ENCODE assay signal across 11 mouse cellular contexts in the genomic region with DNA sequence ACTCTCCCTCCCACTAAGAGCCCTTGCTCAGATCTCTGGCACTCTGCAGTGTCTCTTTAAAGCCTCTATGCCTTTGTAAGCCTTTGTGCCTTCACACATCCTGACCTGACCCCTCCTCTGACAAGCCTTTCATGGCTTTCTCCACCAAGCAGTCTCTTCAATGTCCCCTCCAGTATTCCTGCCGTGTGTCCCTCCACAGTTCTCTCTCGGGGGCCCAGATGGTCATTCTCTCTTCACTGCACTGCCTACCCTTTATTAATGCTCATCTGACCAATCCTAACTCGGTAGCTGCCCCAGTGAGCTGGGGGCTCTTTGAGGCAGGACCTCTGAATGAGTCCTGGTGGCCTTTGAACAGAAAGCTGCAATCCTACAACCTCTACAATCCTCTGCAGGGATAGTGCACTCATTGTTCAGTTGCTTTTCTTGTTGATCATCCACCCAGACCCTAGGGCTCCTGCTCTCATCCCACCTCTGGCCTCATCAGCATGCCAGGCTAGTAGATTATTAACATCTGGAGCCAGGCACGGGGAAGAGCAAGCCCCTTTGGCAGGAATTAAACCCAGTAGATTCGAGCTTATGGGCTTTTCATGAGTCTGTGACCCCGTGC.
DNase-seq lines count a peak whose midpoint lies in the region; ATAC-seq lines count a peak whose summit lies in the region.
"Had no signal": no experiment of that assay in that cellular context is flagged by ENCODE, and none has a peak within 500 bp of the region (broad histone marks: within the 10 kb centered on the region; RNA-seq: fewer than 3 reads in every experiment).

No protein-coding gene starts in this region.

- peak overlapping the region; percentile 79 for H3K27ac ChIP-seq in hindbrain, embryonic 10.5 days
- H3K27ac ChIP-seq in hindbrain, embryonic 16.5 days (ENCODE audit: low read depth, low read length): no peak overlapping the region
- H3K27ac ChIP-seq in limb, embryonic 12.5 days: 0 out of 2 replicates have a peak overlapping the region, but pooled peaks have one; percentile 9
- H3K27ac ChIP-seq: left cerebral cortex, adult 2 months; liver, embryonic 15.5 days had no signal

- WGBS in hindbrain, embryonic 10.5 days: 4% methylated on average over 6 of the region's 6 CpGs
- WGBS in hindbrain, embryonic 16.5 days: 14% methylated on average over 6 of the region's 6 CpGs
- 21% methylated on average over 6 of the region's 6 CpGs for WGBS in limb, embryonic 12.5 days

- H3K9ac ChIP-seq in hindbrain, embryonic 16.5 days (ENCODE audit: low read depth, low read length): no peak overlapping the region
- H3K9ac ChIP-seq in limb, embryonic 12.5 days (replicated peaks): no peak overlapping the region
- H3K9ac ChIP-seq: hindbrain, embryonic 15.5 days; liver, embryonic 15.5 days had no signal

- peaks cover 61% of the 10 kb centered on the region for H3K36me3 ChIP-seq in hindbrain, embryonic 10.5 days
- H3K36me3 ChIP-seq in hindbrain, embryonic 16.5 days (ENCODE audit: control insufficient read depth, insufficient read depth, low read length): no peaks in the 10 kb centered on the region
- no peaks in the 10 kb centered on the region for H3K36me3 ChIP-seq in limb, embryonic 12.5 days
- H3K36me3 ChIP-seq: hindbrain, embryonic 15.5 days; liver, embryonic 15.5 days had no signal

- no peaks in the 10 kb centered on the region for H3K9me3 ChIP-seq in hindbrain, embryonic 10.5 days
- no peaks in the 10 kb centered on the region for H3K9me3 ChIP-seq in hindbrain, embryonic 16.5 days (ENCODE audit: control insufficient read depth, low read length)
- H3K9me3 ChIP-seq in limb, embryonic 12.5 days: no peaks in the 10 kb centered on the region
- H3K9me3 ChIP-seq: hindbrain, embryonic 15.5 days; liver, embryonic 15.5 days had no signal

- H3K27me3 ChIP-seq in hindbrain, embryonic 10.5 days (ENCODE audit: insufficient read depth, poor library complexity, severe bottlenecking): no peaks in the 10 kb centered on the region
- no peaks in the 10 kb centered on the region for H3K27me3 ChIP-seq in hindbrain, embryonic 16.5 days (replicated peaks; ENCODE audit: control insufficient read depth, insufficient read depth, low read length)
- no peaks in the 10 kb centered on the region; the same call in 1 of the 2 replicates for H3K27me3 ChIP-seq in limb, embryonic 12.5 days
- H3K27me3 ChIP-seq: hindbrain, embryonic 15.5 days had no signal

- peak; percentile 74 for DNase-seq in hindbrain, embryonic 10.5 days (ENCODE audit: low spot score)
- peak; percentile 73 for DNase-seq in embryo, embryonic 9.5 days (ENCODE audit: extremely low spot score)
- peak; percentile 88 for DNase-seq in kidney, adult 11 months
- no peak for DNase-seq in left cerebral cortex, adult 9 months (ENCODE audit: low spot score in 2 of 2)
- no peak for DNase-seq in ovary, adult 18-20 months (ENCODE audit: low spot score)
- DNase-seq in frontal cortex, adult 2 months (ENCODE audit: extremely low spot score in 1 of 2, low spot score in 1 of 2): no peak

- peaks cover 99% of the 10 kb centered on the region for H3K4me1 ChIP-seq in hindbrain, embryonic 10.5 days (replicated peaks)
- peaks cover 26% of the 10 kb centered on the region for H3K4me1 ChIP-seq in hindbrain, embryonic 16.5 days (ENCODE audit: control insufficient read depth, insufficient read depth, low read depth, low read length)
- peaks cover 72% of the 10 kb centered on the region for H3K4me1 ChIP-seq in limb, embryonic 12.5 days (replicated peaks)
- H3K4me1 ChIP-seq: liver, embryonic 15.5 days had no signal

- no peak for ATAC-seq in hindbrain, embryonic 16.5 days
- ATAC-seq in limb, embryonic 12.5 days (ENCODE audit: insufficient number of reproducible peaks, insufficient read depth, low FRiP score, low TSS enrichment, low read depth): no peak

- H3K4me2 ChIP-seq in hindbrain, embryonic 16.5 days (ENCODE audit: low read length): no peak overlapping the region
- H3K4me2 ChIP-seq in limb, embryonic 12.5 days: no peak overlapping the region
- H3K4me2 ChIP-seq: hindbrain, embryonic 15.5 days; liver, embryonic 15.5 days had no signal

- H3K4me3 ChIP-seq in hindbrain, embryonic 10.5 days: no peak overlapping the region
- H3K4me3 ChIP-seq in hindbrain, embryonic 16.5 days (ENCODE audit: low read length): no peak overlapping the region
- H3K4me3 ChIP-seq in limb, embryonic 12.5 days (replicated peaks): no peak overlapping the region
- H3K4me3 ChIP-seq: hindbrain, embryonic 15.5 days; left cerebral cortex, adult 2 months; liver, embryonic 15.5 days had no signal

Comparison
In these comparisons a context has a peak if more than half of its experiments do, and no peak if none do; other contexts are left out.
1. DNase-seq: peak in hindbrain, embryonic 10.5 days (single experiment), embryo, embryonic 9.5 days (single experiment) and kidney, adult 11 months (single experiment); none in left cerebral cortex, adult 9 months (0 of 2), ovary, adult 18-20 months (single experiment) and frontal cortex, adult 2 months (0 of 2).